In the genomic region with DNA sequence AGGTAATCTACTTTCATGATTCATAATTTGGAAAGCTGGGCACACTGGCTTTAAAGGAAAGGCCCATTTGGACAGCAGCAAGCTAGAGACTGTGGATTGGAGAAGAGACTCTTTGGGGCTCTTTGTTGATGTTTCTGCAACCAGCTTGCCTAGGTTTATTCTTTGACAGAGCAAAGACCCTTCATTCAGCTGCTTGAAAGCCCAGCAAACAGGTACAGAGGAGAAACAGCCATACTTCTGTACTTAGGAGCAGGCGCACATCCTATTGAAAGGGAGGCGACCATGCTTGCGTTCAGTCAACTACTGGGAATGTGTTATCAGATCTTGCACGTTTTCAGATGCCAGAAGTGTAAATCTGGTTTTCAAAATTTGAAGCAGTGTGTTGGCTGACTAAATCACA, we compare ENCODE assay signal across 40 mouse cellular contexts. TPM values are rescaled to one million over a fixed set of nuclear protein-coding genes. Genes with fewer than 3 reads are reported as not detected.
"Had no signal": no experiment of that assay in that cellular context is flagged by ENCODE, and none has a peak within 500 bp of the region (broad histone marks: within the 10 kb centered on the region; RNA-seq: fewer than 3 reads in every experiment).

No protein-coding gene starts in this region.

- H3K4me1 ChIP-seq: embryonic facial prominence, embryonic 12.5 days; embryonic facial prominence, embryonic 15.5 days had no signal

- DNase-seq: cerebellum, adult 2 months; cerebellum, adult 8-10 months; cerebellum, adult 9-10 months; cerebellum, adult 9-11 months; cerebellum, postnatal 10 days; cerebellum, postnatal 14 days; cerebellum, postnatal 25 days; cerebellum, postnatal 36 days; embryo, embryonic 11 days; forebrain, postnatal 0 days; gastrocnemius, adult 2 months; gastrocnemius, postnatal 10 days; gastrocnemius, postnatal 14 days; gastrocnemius, postnatal 25 days; gastrocnemius, postnatal 36 days; heart, adult 18-20 months; heart, adult 2 months had no signal

- ATAC-seq: forebrain, embryonic 13.5 days; forebrain, embryonic 14.5 days; forebrain, embryonic 15.5 days; forebrain, embryonic 16.5 days had no signal

- H3K27me3 ChIP-seq: embryonic facial prominence, embryonic 12.5 days; embryonic facial prominence, embryonic 13.5 days; embryonic facial prominence, embryonic 15.5 days; forebrain, embryonic 12.5 days; forebrain, embryonic 13.5 days; forebrain, embryonic 15.5 days had no signal

- H3K9ac ChIP-seq: embryonic facial prominence, embryonic 12.5 days; embryonic facial prominence, embryonic 13.5 days; embryonic facial prominence, embryonic 15.5 days; forebrain, embryonic 12.5 days; forebrain, embryonic 13.5 days; forebrain, embryonic 15.5 days; forebrain, postnatal 0 days had no signal

- H3K4me2 ChIP-seq: embryonic facial prominence, embryonic 12.5 days; embryonic facial prominence, embryonic 13.5 days; embryonic facial prominence, embryonic 15.5 days; forebrain, embryonic 12.5 days; forebrain, embryonic 13.5 days; forebrain, embryonic 15.5 days had no signal

- H3K4me3 ChIP-seq: embryonic facial prominence, embryonic 10.5 days; embryonic facial prominence, embryonic 12.5 days; embryonic facial prominence, embryonic 13.5 days; embryonic facial prominence, embryonic 15.5 days; erythroblast, embryonic 14.5 days; forebrain, embryonic 10.5 days; forebrain, embryonic 12.5 days; forebrain, embryonic 13.5 days; forebrain, embryonic 15.5 days; gastrocnemius, adult 2 months; heart, adult 2 months had no signal

- H3K9me3 ChIP-seq: embryonic facial prominence, embryonic 10.5 days; embryonic facial prominence, embryonic 12.5 days; embryonic facial prominence, embryonic 13.5 days; embryonic facial prominence, embryonic 15.5 days; forebrain, embryonic 10.5 days; forebrain, embryonic 12.5 days; forebrain, embryonic 13.5 days; forebrain, embryonic 15.5 days had no signal

- H3K36me3 ChIP-seq: embryonic facial prominence, embryonic 12.5 days; forebrain, embryonic 15.5 days had no signal

- H3K27ac ChIP-seq: embryonic facial prominence, embryonic 10.5 days; embryonic facial prominence, embryonic 12.5 days; embryonic facial prominence, embryonic 13.5 days; embryonic facial prominence, embryonic 15.5 days; forebrain, embryonic 10.5 days; forebrain, embryonic 12.5 days; forebrain, embryonic 13.5 days; forebrain, embryonic 15.5 days; gastrocnemius, adult 2 months; heart, adult 2 months had no signal

RNA-seq across cellular contexts. Expression of gene Gm17364, which starts 50.9 kb away (rescaled TPM):
- total RNA-seq: common myeloid progenitor, adult 5-6 weeks; forebrain, postnatal 0 days; gastrocnemius, adult 18-20 months; gastrocnemius, adult 2 months; gastrocnemius, adult 8-10 months; gastrocnemius, postnatal 10 days; gastrocnemius, postnatal 14 days; gastrocnemius, postnatal 25 days; gastrocnemius, postnatal 36 days; gastrocnemius, postnatal 4 days; granulocyte monocyte progenitor cell, adult 5-6 weeks; heart, adult 18-20 months; heart, adult 2 months; heart, adult 8-10 months had no signal
- polyA plus RNA-seq: cerebellum, adult 2 months; cortical plate, adult 2 months; embryonic facial prominence, embryonic 10.5 days; embryonic facial prominence, embryonic 11.5 days; embryonic facial prominence, embryonic 12.5 days; embryonic facial prominence, embryonic 13.5 days; embryonic facial prominence, embryonic 14.5 days; embryonic facial prominence, embryonic 15.5 days; erythroblast, embryonic 14.5 days; forebrain, embryonic 10.5 days; forebrain, embryonic 11.5 days; forebrain, embryonic 12.5 days; forebrain, embryonic 13.5 days; forebrain, embryonic 14.5 days; forebrain, embryonic 15.5 days; forebrain, embryonic 16.5 days; forebrain, postnatal 0 days; frontal cortex, adult 2 months; gonadal fat pad, adult 2 months; heart, adult 2 months had no signal
